Mouse (Mus musculus) forebrain, embryonic 14.5 days (tissue): ENCODE measurements around the gene Tubg2. TPM values are rescaled to one million over a fixed set of nuclear protein-coding genes. Genes with fewer than 3 reads are reported as not detected.

Experiments used
- ATAC-seq: fragments of 200-750 bp; cut with Nextera tagmentation; 2 replicates; pipeline ENCODE4 v1.8.0; 2017; ENCODE audit warnings: mild to moderate bottlenecking, moderate library complexity
- DNase-seq: peaks from one replicate; pipeline ENCODE4 v3.0.0-alpha.2; 2015; ENCODE audit warnings: low spot score
- H3K27ac ChIP-seq: fragments of 300-500 bp; sonication (generic); 2 replicates; pipeline ENCODE4 v1.5.1; 2014; ENCODE audit warnings: low read depth, mild to moderate bottlenecking, control low read depth, low read length, moderate library complexity
- H3K27me3 ChIP-seq: fragments of 300-500 bp; sonication (generic); replicated peaks from 2 replicates; pipeline ENCODE4 v1.6.1; 2014; ENCODE audit warnings: low read length, control low read depth, mixed read lengths; ENCODE audit not compliant: control insufficient read depth, insufficient read depth
- H3K36me3 ChIP-seq: fragments of 300-500 bp; sonication (generic); 2 replicates; pipeline ENCODE4 v1.6.1; 2014; ENCODE audit warnings: low read length, control low read depth; ENCODE audit not compliant: control insufficient read depth, insufficient read depth
- H3K4me1 ChIP-seq: fragments of 300-500 bp; sonication (generic); 2 replicates; pipeline ENCODE4 v1.6.1; 2014; ENCODE audit warnings: antibody characterized with exemption, low read length, control low read depth; ENCODE audit not compliant: control insufficient read depth, insufficient read depth
- H3K4me2 ChIP-seq: fragments of 300-500 bp; sonication (generic); 2 replicates; pipeline ENCODE4 v1.6.1; 2014; ENCODE audit warnings: mild to moderate bottlenecking, control low read depth, low read length
- H3K4me3 ChIP-seq: fragments of 300-500 bp; sonication (generic); 2 replicates; pipeline ENCODE4 v1.5.1; 2014; ENCODE audit warnings: low read depth, low read length, control low read depth
- H3K9ac ChIP-seq: fragments of 300-500 bp; sonication (generic); 2 replicates; pipeline ENCODE4 v1.6.1; 2014; ENCODE audit warnings: mild to moderate bottlenecking, low read length, control low read depth, moderate library complexity
- H3K9me3 ChIP-seq: fragments of 300-500 bp; sonication (generic); replicated peaks from 2 replicates; pipeline ENCODE4 v1.6.1; 2016; ENCODE audit warnings: low read length, control low read depth, mixed read lengths; ENCODE audit not compliant: control insufficient read depth
- WGBS: fragments of 180-500 bp; shearing (Covaris S2); extraction: QIAGEN DNeasy Blood & Tissue Kit; methylation state at CpG from one replicate; pipeline ENCODE4 v1.1.7; 2014; 5-methylcytosine and 5-hydroxymethylcytosine counted together
- polyA plus RNA-seq: library from polyadenylated mRNA; unstranded; fragments of >200 nt; fragmentation: Nextera tagmentation; extraction: Ambion mirVana; gene quantifications from 2 replicates; pipeline ENCODE4 v1.2.1, GENCODE M21; 2014

Gene Tubg2
- polyA plus RNA-seq, 1 experiment from 2014 or later, result 27.4 TPM

DNA sequence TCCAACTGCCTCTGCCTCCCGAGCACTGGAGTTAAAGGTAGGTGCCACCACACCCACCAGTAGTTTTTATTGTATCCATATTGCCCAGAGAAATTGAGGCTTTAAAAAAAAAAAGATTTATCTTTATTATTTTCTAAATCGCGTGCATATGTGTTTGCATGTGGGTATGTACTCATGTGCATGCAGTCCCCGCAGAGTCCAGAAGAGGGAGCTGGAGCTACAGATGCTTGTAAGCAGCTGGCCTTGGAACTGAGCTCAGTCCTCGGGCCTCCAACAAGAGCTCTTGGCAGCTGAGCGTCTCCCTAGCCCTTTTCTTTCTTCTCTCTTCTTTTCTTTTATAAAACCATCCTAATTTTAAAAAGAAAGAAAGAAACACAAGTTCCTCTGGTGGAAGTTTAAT, 24.0 kb upstream of the Tubg2 start:
- Histone ChIP-seq H3K4me2 (no peak overlapping the region), H3K4me1 (no peaks in the 10 kb centered on the region), H3K4me3 (no peak overlapping the region), H3K36me3 (peaks cover 2% of the 10 kb centered on the region), H3K27me3 (no peaks in the 10 kb centered on the region), H3K27ac (no peak overlapping the region), H3K9ac (no peak overlapping the region), H3K9me3 (no peaks in the 10 kb centered on the region)
- DNase-seq (no peak), ATAC-seq (no peak)
- 86% methylated on average over 6 of the region's 6 CpGs for WGBS

DNA sequence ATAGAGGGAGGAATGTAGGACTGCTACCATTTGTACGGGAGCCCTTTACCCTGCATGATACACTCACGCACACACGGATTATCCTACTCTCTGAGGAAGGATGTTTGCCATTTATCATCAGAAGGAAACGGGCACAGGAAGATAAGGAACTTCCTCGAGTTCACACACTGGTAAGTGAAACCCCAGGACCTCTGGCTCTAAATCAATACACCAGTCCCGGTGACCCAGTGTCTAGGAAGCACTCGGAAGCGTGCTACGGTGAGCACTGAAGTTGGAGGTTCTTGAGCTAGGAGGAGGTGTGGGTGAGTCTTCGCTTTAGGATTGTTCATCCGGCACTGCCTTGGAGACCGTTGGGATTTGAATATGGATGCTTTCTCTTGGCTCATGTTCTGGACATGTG, 22.7 kb upstream of the Tubg2 start:
- Histone ChIP-seq H3K4me3 (no peak overlapping the region), H3K4me2 (no peak overlapping the region), H3K9me3 (no peaks in the 10 kb centered on the region), H3K9ac (no peak overlapping the region), H3K4me1 (no peaks in the 10 kb centered on the region), H3K36me3 (no peaks in the 10 kb centered on the region), H3K27me3 (no peaks in the 10 kb centered on the region), H3K27ac (no peak overlapping the region)
- 89% methylated on average over 12 of the region's 12 CpGs for WGBS
- no peak for ATAC-seq
- no peak for DNase-seq

DNA sequence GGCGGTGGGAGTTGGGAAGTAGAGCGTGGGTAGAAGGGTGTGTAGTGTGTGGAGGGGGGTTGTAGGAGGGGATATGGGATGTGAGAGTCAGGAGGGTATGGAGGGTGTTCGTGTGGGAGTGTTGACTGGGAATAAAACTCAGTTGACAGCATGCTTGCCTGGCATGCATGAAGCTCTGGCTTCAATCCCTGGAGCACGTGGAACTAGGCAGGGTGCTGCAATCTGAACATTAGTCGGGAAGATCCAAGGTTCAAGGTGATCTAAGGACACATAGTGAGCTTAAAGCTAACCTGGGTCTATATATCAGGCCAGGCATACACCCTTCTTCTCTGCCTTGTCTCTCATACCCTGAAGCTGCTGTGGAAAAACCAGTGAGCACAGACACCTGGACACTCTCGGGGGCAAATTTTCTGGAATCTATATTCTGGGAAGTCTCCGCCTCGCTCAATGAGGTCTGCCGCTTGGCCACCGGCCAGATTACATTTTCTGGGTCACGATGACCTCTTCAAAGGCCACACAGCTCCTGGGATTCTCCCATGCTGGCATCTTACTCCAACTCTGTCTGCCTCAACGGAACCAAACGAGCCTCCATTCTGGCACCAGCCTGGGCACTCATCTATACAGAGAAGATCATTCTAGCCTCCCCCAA, 21.4 kb upstream of the Tubg2 start:
- Histone ChIP-seq H3K27me3 (no peaks in the 10 kb centered on the region), H3K4me3 (no peak overlapping the region), H3K9ac (no peak overlapping the region), H3K36me3 (no peaks in the 10 kb centered on the region), H3K4me1 (peaks cover under 1% of the 10 kb centered on the region; the same call in 1 of the 2 replicates), H3K9me3 (no peaks in the 10 kb centered on the region), H3K4me2 (no peak overlapping the region), H3K27ac (no peak overlapping the region)
- 78% methylated on average over 13 of the region's 13 CpGs for WGBS
- ATAC-seq (no peak), DNase-seq (no peak)

GRCm38 (mm10) chr11:101137000-101137399, 18.7 kb upstream of the Tubg2 start:
- Histone ChIP-seq H3K9ac (no peak overlapping the region), H3K36me3 (no peaks in the 10 kb centered on the region), H3K27ac (no peak overlapping the region), H3K9me3 (no peaks in the 10 kb centered on the region), H3K4me2 (no peak overlapping the region), H3K4me1 (peaks cover 7% of the 10 kb centered on the region), H3K27me3 (no peaks in the 10 kb centered on the region), H3K4me3 (no peak overlapping the region)
- WGBS, result 77% methylated on average over 7 of the region's 7 CpGs
- ATAC-seq (no peak), DNase-seq (no peak)

GRCm38 (mm10) chr11:101138536-101139181, 17.0 kb upstream of the Tubg2 start:
- Histone ChIP-seq H3K4me3 (no peak overlapping the region), H3K27me3 (no peaks in the 10 kb centered on the region), H3K9me3 (no peaks in the 10 kb centered on the region), H3K4me1 (peaks cover 7% of the 10 kb centered on the region), H3K4me2 (peak overlapping the region; percentile 38), H3K36me3 (no peaks in the 10 kb centered on the region), H3K9ac (0 out of 2 replicates have a peak overlapping the region, but pooled peaks have one; percentile 22), H3K27ac (no peak overlapping the region; the same call in 1 of the 2 replicates)
- WGBS, result 21% methylated on average over 15 of the region's 15 CpGs
- DNase-seq (peak; percentile 45), ATAC-seq (peak; percentile 30; the same call in 1 of the 2 replicates)

- Histone ChIP-seq H3K4me3 (peak overlapping the region; percentile 29), H3K36me3 (no peaks in the 10 kb centered on the region), H3K4me1 (peaks cover 7% of the 10 kb centered on the region), H3K4me2 (peak overlapping the region; percentile 51), H3K9me3 (no peaks in the 10 kb centered on the region), H3K9ac (peak overlapping the region; percentile 61), H3K27ac (peak overlapping the region; percentile 52), H3K27me3 (no peaks in the 10 kb centered on the region)
- ATAC-seq (peak; percentile 85), DNase-seq (peak; percentile 92)
- WGBS, result 20% methylated on average over 27 of the region's 27 CpGs
These were observed 15.4 kb upstream of the Tubg2 start for GRCm38 (mm10) chr11:101140164-101140819.

DNA sequence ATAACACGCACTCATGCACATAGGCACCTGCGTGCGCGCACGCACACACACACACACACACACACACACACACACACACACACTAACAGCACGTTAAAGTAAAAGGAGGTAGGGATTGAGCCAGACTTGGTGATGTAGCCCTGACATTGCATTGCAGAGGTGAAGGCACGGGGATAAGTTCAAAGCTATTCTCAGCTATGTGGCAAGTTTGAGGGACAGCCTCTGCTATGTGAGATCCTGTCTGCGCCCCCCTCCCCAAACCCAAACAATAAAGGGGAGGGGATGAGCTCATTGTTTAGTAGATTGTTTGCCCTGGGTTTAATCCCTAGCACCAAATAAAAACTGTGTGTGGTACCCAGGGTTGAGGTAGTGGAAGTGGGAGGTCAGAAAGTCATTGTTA, 14.6 kb upstream of the Tubg2 start:
- no peak for ATAC-seq
- no peak for DNase-seq
- no peaks in the 10 kb centered on the region for H3K27me3 ChIP-seq
- H3K27ac ChIP-seq, result no peak overlapping the region
- H3K9me3 ChIP-seq, result no peaks in the 10 kb centered on the region
- H3K36me3 ChIP-seq, result no peaks in the 10 kb centered on the region
- H3K9ac ChIP-seq, result no peak overlapping the region
- H3K4me1 ChIP-seq, result peaks cover 7% of the 10 kb centered on the region
- no peak overlapping the region for H3K4me2 ChIP-seq
- H3K4me3 ChIP-seq, result no peak overlapping the region
- WGBS, result 66% methylated on average over 8 of the region's 8 CpGs

DNA sequence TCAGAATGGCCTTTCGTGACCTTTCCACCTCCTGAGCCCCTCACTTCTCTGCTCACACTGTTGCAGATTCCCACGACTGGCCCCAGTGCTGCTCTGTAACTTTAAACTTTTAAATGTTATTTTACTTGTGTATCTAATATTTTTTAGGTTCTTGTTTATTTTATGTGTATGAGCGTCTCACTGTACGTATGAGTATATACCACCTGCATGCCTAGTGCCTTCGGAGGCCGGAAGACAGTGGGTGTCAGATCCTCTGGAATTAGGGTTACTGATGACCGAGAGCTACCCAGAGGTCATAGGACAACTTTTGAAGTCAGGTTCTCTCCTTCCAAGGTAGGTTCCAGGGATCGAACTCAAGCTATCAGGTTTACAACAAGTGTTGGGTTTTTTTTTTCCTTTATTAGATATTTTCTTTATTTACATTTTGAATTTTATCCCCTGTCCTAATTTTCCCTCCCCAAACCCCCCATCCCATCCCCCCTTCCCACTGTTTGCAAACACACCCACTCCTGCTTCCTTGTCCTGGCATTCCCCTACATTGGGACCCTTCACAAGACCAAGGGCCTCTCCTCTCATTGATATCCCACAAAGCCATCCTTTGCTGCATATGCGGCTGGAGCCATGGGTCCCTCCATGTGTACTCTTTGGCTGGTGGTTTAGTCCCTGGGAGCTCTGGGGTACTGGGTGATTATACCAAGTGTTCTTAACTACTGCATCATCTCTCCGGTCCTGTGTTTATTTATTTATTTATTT, 13.3 kb upstream of the Tubg2 start:
- H3K9me3 ChIP-seq, result no peaks in the 10 kb centered on the region
- H3K36me3 ChIP-seq, result no peaks in the 10 kb centered on the region
- H3K9ac ChIP-seq, result no peak overlapping the region
- H3K4me2 ChIP-seq, result no peak overlapping the region
- no peaks in the 10 kb centered on the region for H3K27me3 ChIP-seq
- H3K27ac ChIP-seq, result no peak overlapping the region
- peaks cover 10% of the 10 kb centered on the region for H3K4me1 ChIP-seq
- no peak for ATAC-seq
- WGBS, result 90% methylated on average over 10 of the region's 10 CpGs
- no peak for DNase-seq
- no peak overlapping the region for H3K4me3 ChIP-seq
